In genomic region chr13:98532699-98533375, GRCm38 (mm10) we compare ENCODE assay signal across 16 mouse cellular contexts. TPM values are rescaled to one million over a fixed set of nuclear protein-coding genes. Genes with fewer than 3 reads are reported as not detected.
DNase-seq lines count a peak whose midpoint lies in the region; ATAC-seq lines count a peak whose summit lies in the region.
"Had no signal": no experiment of that assay in that cellular context is flagged by ENCODE, and none has a peak within 500 bp of the region (broad histone marks: within the 10 kb centered on the region; RNA-seq: fewer than 3 reads in every experiment).

No protein-coding gene starts in this region.

- WGBS in forebrain, embryonic 10.5 days = 66% methylated on average over 12 of the region's 12 CpGs
- 57% methylated on average over 12 of the region's 12 CpGs for WGBS in forebrain, embryonic 11.5 days
- WGBS in kidney, embryonic 16.5 days = 24% methylated on average over 12 of the region's 12 CpGs
- 65% methylated on average over 12 of the region's 12 CpGs for WGBS in embryonic facial prominence, embryonic 10.5 days
- 56% methylated on average over 12 of the region's 12 CpGs for WGBS in neural tube, embryonic 12.5 days

- no peak for DNase-seq in forebrain, embryonic 10.5 days (ENCODE audit: extremely low spot score, low spot score)
- DNase-seq in forebrain, embryonic 11.5 days (ENCODE audit: low spot score) = no peak
- no peak for DNase-seq in kidney, postnatal 14 days
- no peak for DNase-seq in embryonic facial prominence, embryonic 10.5 days (ENCODE audit: low spot score)
- no peak for DNase-seq in left cerebral cortex, postnatal 14 days (ENCODE audit: low spot score in 2 of 2)
- DNase-seq in lung, postnatal 25 days (ENCODE audit: low spot score) = no peak
- DNase-seq: gastrocnemius, postnatal 10 days; layer of hippocampus, adult 9-11 months; lung, postnatal 14 days; thymus, postnatal 36 days had no signal

- H3K4me2 ChIP-seq in forebrain, embryonic 11.5 days (ENCODE audit: low read depth, low read length, severe bottlenecking) = no peak overlapping the region
- peak overlapping the region; percentile 40 for H3K4me2 ChIP-seq in kidney, embryonic 16.5 days (replicated peaks; ENCODE audit: low read depth, low read length)
- peak overlapping the region; percentile 4; the same call in 1 of the 2 replicates for H3K4me2 ChIP-seq in neural tube, embryonic 12.5 days (replicated peaks)
- H3K4me2 ChIP-seq: liver, embryonic 15.5 days had no signal

- peaks cover 77% of the 10 kb centered on the region for H3K27me3 ChIP-seq in forebrain, embryonic 10.5 days (ENCODE audit: poor library complexity, severe bottlenecking)
- H3K27me3 ChIP-seq in forebrain, embryonic 11.5 days (ENCODE audit: control insufficient read depth, insufficient read depth, low read length) = peaks cover 11% of the 10 kb centered on the region
- H3K27me3 ChIP-seq in kidney, embryonic 16.5 days (ENCODE audit: insufficient read depth, low read length) = peaks cover 10% of the 10 kb centered on the region; the same call in 1 of the 2 replicates
- H3K27me3 ChIP-seq in embryonic facial prominence, embryonic 10.5 days (replicated peaks; ENCODE audit: low read depth, poor library complexity, severe bottlenecking) = peaks cover 43% of the 10 kb centered on the region
- H3K27me3 ChIP-seq in neural tube, embryonic 12.5 days (replicated peaks) = no peaks in the 10 kb centered on the region

- peaks cover 48% of the 10 kb centered on the region for H3K4me1 ChIP-seq in forebrain, embryonic 10.5 days
- H3K4me1 ChIP-seq in forebrain, embryonic 11.5 days (replicated peaks; ENCODE audit: control insufficient read depth, insufficient read depth, low read length) = peaks cover 9% of the 10 kb centered on the region; the same call in 1 of the 2 replicates
- H3K4me1 ChIP-seq in kidney, embryonic 16.5 days (ENCODE audit: insufficient read depth, low read length) = peaks cover 38% of the 10 kb centered on the region
- H3K4me1 ChIP-seq in embryonic facial prominence, embryonic 10.5 days = peaks cover 55% of the 10 kb centered on the region
- peaks cover 28% of the 10 kb centered on the region for H3K4me1 ChIP-seq in neural tube, embryonic 12.5 days
- H3K4me1 ChIP-seq: liver, embryonic 15.5 days had no signal

- H3K9me3 ChIP-seq in forebrain, embryonic 10.5 days = peaks cover 5% of the 10 kb centered on the region; the same call in 1 of the 2 replicates
- no peaks in the 10 kb centered on the region; the same call in 1 of the 2 replicates for H3K9me3 ChIP-seq in forebrain, embryonic 11.5 days (ENCODE audit: control insufficient read depth, low read length)
- H3K9me3 ChIP-seq in kidney, embryonic 16.5 days (ENCODE audit: low read length) = peaks cover 7% of the 10 kb centered on the region; the same call in 1 of the 2 replicates
- H3K9me3 ChIP-seq in embryonic facial prominence, embryonic 10.5 days = peaks cover 8% of the 10 kb centered on the region
- H3K9me3 ChIP-seq in neural tube, embryonic 12.5 days = 0 out of 2 replicates have a peak, but pooled peaks cover 7% of the 10 kb centered on the region
- H3K9me3 ChIP-seq: heart, embryonic 15.5 days; liver, embryonic 15.5 days had no signal

- no peak overlapping the region for H3K9ac ChIP-seq in forebrain, embryonic 11.5 days (ENCODE audit: low read length)
- H3K9ac ChIP-seq in kidney, embryonic 16.5 days (replicated peaks; ENCODE audit: low read length) = peak overlapping the region; percentile 48; the same call in 1 of the 2 replicates
- no peak overlapping the region for H3K9ac ChIP-seq in neural tube, embryonic 12.5 days
- H3K9ac ChIP-seq: heart, embryonic 15.5 days; hindbrain, embryonic 15.5 days; liver, embryonic 15.5 days had no signal

- peak overlapping the region; percentile 32 for H3K27ac ChIP-seq in forebrain, embryonic 10.5 days
- H3K27ac ChIP-seq in forebrain, embryonic 11.5 days (ENCODE audit: low read depth, low read length) = no peak overlapping the region
- peak overlapping the region; percentile 73 for H3K27ac ChIP-seq in kidney, embryonic 16.5 days (ENCODE audit: low read length)
- H3K27ac ChIP-seq in embryonic facial prominence, embryonic 10.5 days (replicated peaks) = peak overlapping the region; percentile 31
- H3K27ac ChIP-seq in neural tube, embryonic 12.5 days = no peak overlapping the region
- H3K27ac ChIP-seq: heart, embryonic 15.5 days; hindbrain, embryonic 15.5 days; liver, embryonic 15.5 days had no signal

- intact Hi-C loops in left cerebral cortex, postnatal 14 days (cut with DNase I) = no loop called here

- H3K36me3 ChIP-seq in forebrain, embryonic 10.5 days (replicated peaks) = no peaks in the 10 kb centered on the region
- H3K36me3 ChIP-seq in forebrain, embryonic 11.5 days (ENCODE audit: control insufficient read depth, insufficient read depth, low read length) = no peaks in the 10 kb centered on the region
- H3K36me3 ChIP-seq in kidney, embryonic 16.5 days (ENCODE audit: insufficient read depth, low read length) = no peaks in the 10 kb centered on the region
- H3K36me3 ChIP-seq in embryonic facial prominence, embryonic 10.5 days (replicated peaks) = 0 out of 2 replicates have a peak, but pooled peaks cover 4% of the 10 kb centered on the region
- H3K36me3 ChIP-seq in neural tube, embryonic 12.5 days = no peaks in the 10 kb centered on the region
- H3K36me3 ChIP-seq: heart, embryonic 15.5 days; hindbrain, embryonic 15.5 days; liver, embryonic 15.5 days had no signal

- no peak for ATAC-seq in forebrain, embryonic 11.5 days (replicated peaks; ENCODE audit: low FRiP score)
- peak; percentile 20; the same call in 1 of the 2 replicates for ATAC-seq in kidney, embryonic 16.5 days (ENCODE audit: low FRiP score, low TSS enrichment)
- ATAC-seq in neural tube, embryonic 12.5 days (ENCODE audit: low FRiP score, low read depth) = peak; percentile 63; the same call in 1 of the 2 replicates

- no peak overlapping the region for H3K4me3 ChIP-seq in forebrain, embryonic 10.5 days
- H3K4me3 ChIP-seq in forebrain, embryonic 11.5 days (ENCODE audit: low read depth, low read length) = no peak overlapping the region
- 0 out of 2 replicates have a peak overlapping the region, but pooled peaks have one; percentile 18 for H3K4me3 ChIP-seq in kidney, embryonic 16.5 days (ENCODE audit: low read length)
- no peak overlapping the region for H3K4me3 ChIP-seq in embryonic facial prominence, embryonic 10.5 days
- H3K4me3 ChIP-seq in neural tube, embryonic 12.5 days = no peak overlapping the region
- H3K4me3 ChIP-seq: heart, embryonic 15.5 days; hindbrain, embryonic 15.5 days; liver, embryonic 15.5 days had no signal

RNA-seq across cellular contexts. Expression of gene Gm10320, which starts 41.0 kb away (rescaled TPM):
- polyA plus RNA-seq in forebrain, embryonic 10.5 days (2016; fragmentation: Nextera tagmentation; extraction: Ambion mirVana) = 1.2 and 1.3 TPM in 2 replicates
- 1.5 and 1.9 TPM in 2 replicates for polyA plus RNA-seq in forebrain, embryonic 11.5 days (2014; fragmentation: Nextera tagmentation; extraction: Ambion mirVana)
- 1.8 and 2.5 TPM in 2 replicates for polyA plus RNA-seq in kidney, embryonic 16.5 days (2015; fragmentation: Nextera tagmentation; extraction: Ambion mirVana)
- polyA plus RNA-seq in embryonic facial prominence, embryonic 10.5 days (2016; fragmentation: Nextera tagmentation; extraction: Ambion mirVana) = 0.79 and 0.88 TPM in 2 replicates
- polyA plus RNA-seq in neural tube, embryonic 12.5 days (2016; fragmentation: Nextera tagmentation; extraction: Ambion mirVana) = 0.65 and 1.0 TPM in 2 replicates
- not detected for total RNA-seq in left cerebral cortex, postnatal 14 days (2021)
- total RNA-seq: gastrocnemius, postnatal 10 days; left cerebral cortex, postnatal 36 days had no signal

Comparison
In these comparisons a context has a peak if more than half of its experiments do, and no peak if none do; other contexts are left out.
1. H3K27ac ChIP-seq: peak in forebrain, embryonic 10.5 days (single experiment), kidney, embryonic 16.5 days (single experiment) and embryonic facial prominence, embryonic 10.5 days (single experiment); none in forebrain, embryonic 11.5 days (single experiment) and neural tube, embryonic 12.5 days (single experiment).